Mouse (Mus musculus): ENCODE data around the gene Olfr1423. TPM values are rescaled to one million over a fixed set of nuclear protein-coding genes. Genes with fewer than 3 reads are reported as not detected.
"Not testable (repeated sequence)": the region's sequence is repeated elsewhere in the genome, so short reads cannot be mapped to it uniquely, and the experiment has no call there.

Gene Olfr1423
- polyA plus RNA-seq, 1 experiment, result 0.01 TPM

- no peaks in the 10 kb centered on the region for H3K79me2 ChIP-seq (ENCODE audit: control insufficient read depth, insufficient read depth)
- H3K36me3 ChIP-seq (ENCODE audit: control insufficient read depth, insufficient read depth), result peaks cover 77% of the 10 kb centered on the region
- no peaks in the 10 kb centered on the region for H3K27me3 ChIP-seq (ENCODE audit: control insufficient read depth, insufficient read depth, insufficient read length)
- no peak overlapping the region for H3ac ChIP-seq (ENCODE audit: control insufficient read depth, insufficient read length, low read depth)
- TF ChIP-seq MAX (IDR thresholded peaks at IDR 0.05) (no peak), FOSL1 (IDR thresholded peaks at IDR 0.05; ENCODE audit: insufficient read depth, low read length, poor library complexity, severe bottlenecking) (no peak), USF1 (IDR thresholded peaks at IDR 0.05; ENCODE audit: low read depth) (no peak)
- no peak overlapping the region for H3K4me3 ChIP-seq (ENCODE audit: insufficient read depth, poor library complexity, severe bottlenecking)
- no peaks in the 10 kb centered on the region for H3K79me3 ChIP-seq (ENCODE audit: low read depth)
These were observed 53.3 kb downstream of the Olfr1423 start for GRCm38 (mm10) chr19:11987841-11988240.

- not testable (repeated sequence) for H3K4me3 ChIP-seq (ENCODE audit: insufficient read depth, poor library complexity, severe bottlenecking); H3ac ChIP-seq (ENCODE audit: control insufficient read depth, insufficient read length, low read depth); H3K79me2 ChIP-seq (ENCODE audit: control insufficient read depth, insufficient read depth); H3K79me3 ChIP-seq (ENCODE audit: low read depth); H3K27me3 ChIP-seq (ENCODE audit: control insufficient read depth, insufficient read depth, insufficient read length)
- H3K36me3 ChIP-seq (ENCODE audit: control insufficient read depth, insufficient read depth), result peaks cover 76% of the 10 kb centered on the region
These were observed 56.5 kb downstream of the Olfr1423 start for GRCm38 (mm10) chr19:11984614-11985013.

Other genes with a start within 250 kb of the Olfr1423 start
- gene Stx3, start 221.9 kb downstream of the Olfr1423 start, polyA plus RNA-seq (2012; fragmentation: generic; extraction: Trizol), result 5.4 TPM
- not detected for gene Olfr1417, start 202.1 kb downstream of the Olfr1423 start, polyA plus RNA-seq (2012; fragmentation: generic; extraction: Trizol)
- gene Olfr1418, start 180.3 kb downstream of the Olfr1423 start, polyA plus RNA-seq (2012; fragmentation: generic; extraction: Trizol), result not detected
- not detected for gene Olfr1419, start 166.2 kb downstream of the Olfr1423 start, polyA plus RNA-seq (2012; fragmentation: generic; extraction: Trizol)
- gene Olfr1420, start 154.8 kb downstream of the Olfr1423 start, polyA plus RNA-seq (2012; fragmentation: generic; extraction: Trizol), result not detected
- 13.3 TPM for gene Patl1, start 128.9 kb downstream of the Olfr1423 start, polyA plus RNA-seq (2012; fragmentation: generic; extraction: Trizol)
- 14.3 TPM for gene Osbp, start 75.4 kb downstream of the Olfr1423 start, polyA plus RNA-seq (2012; fragmentation: generic; extraction: Trizol)
- not detected for gene Olfr1424, start 21.4 kb upstream of the Olfr1423 start, polyA plus RNA-seq (2012; fragmentation: generic; extraction: Trizol)
- not detected for gene Olfr1425, start 36.4 kb upstream of the Olfr1423 start, polyA plus RNA-seq (2012; fragmentation: generic; extraction: Trizol)
- gene Olfr1426, start 50.7 kb upstream of the Olfr1423 start, polyA plus RNA-seq (2012; fragmentation: generic; extraction: Trizol), result not detected
- not detected for gene Olfr1427, start 62.0 kb upstream of the Olfr1423 start, polyA plus RNA-seq (2012; fragmentation: generic; extraction: Trizol)
- not detected for gene Olfr1428, start 74.6 kb upstream of the Olfr1423 start, polyA plus RNA-seq (2012; fragmentation: generic; extraction: Trizol)
- not detected for gene Olfr76, start 81.9 kb upstream of the Olfr1423 start, polyA plus RNA-seq (2012; fragmentation: generic; extraction: Trizol)
- gene Olfr1555-ps1, start 128.8 kb upstream of the Olfr1423 start, polyA plus RNA-seq (2012; fragmentation: generic; extraction: Trizol), result not detected
- gene Olfr1431, start 159.3 kb upstream of the Olfr1423 start, polyA plus RNA-seq (2012; fragmentation: generic; extraction: Trizol), result not detected
- gene Olfr1432, start 191.3 kb upstream of the Olfr1423 start, polyA plus RNA-seq (2012; fragmentation: generic; extraction: Trizol), result not detected
- not detected for gene Olfr262, start 200.3 kb upstream of the Olfr1423 start, polyA plus RNA-seq (2012; fragmentation: generic; extraction: Trizol)
- gene Olfr235, start 219.7 kb upstream of the Olfr1423 start, polyA plus RNA-seq (2012; fragmentation: generic; extraction: Trizol), result not detected
- gene Olfr1434, start 238.5 kb upstream of the Olfr1423 start, polyA plus RNA-seq (2012; fragmentation: generic; extraction: Trizol), result not detected